ENCODE assay signal across 9 mouse cellular contexts in the genomic region with DNA sequence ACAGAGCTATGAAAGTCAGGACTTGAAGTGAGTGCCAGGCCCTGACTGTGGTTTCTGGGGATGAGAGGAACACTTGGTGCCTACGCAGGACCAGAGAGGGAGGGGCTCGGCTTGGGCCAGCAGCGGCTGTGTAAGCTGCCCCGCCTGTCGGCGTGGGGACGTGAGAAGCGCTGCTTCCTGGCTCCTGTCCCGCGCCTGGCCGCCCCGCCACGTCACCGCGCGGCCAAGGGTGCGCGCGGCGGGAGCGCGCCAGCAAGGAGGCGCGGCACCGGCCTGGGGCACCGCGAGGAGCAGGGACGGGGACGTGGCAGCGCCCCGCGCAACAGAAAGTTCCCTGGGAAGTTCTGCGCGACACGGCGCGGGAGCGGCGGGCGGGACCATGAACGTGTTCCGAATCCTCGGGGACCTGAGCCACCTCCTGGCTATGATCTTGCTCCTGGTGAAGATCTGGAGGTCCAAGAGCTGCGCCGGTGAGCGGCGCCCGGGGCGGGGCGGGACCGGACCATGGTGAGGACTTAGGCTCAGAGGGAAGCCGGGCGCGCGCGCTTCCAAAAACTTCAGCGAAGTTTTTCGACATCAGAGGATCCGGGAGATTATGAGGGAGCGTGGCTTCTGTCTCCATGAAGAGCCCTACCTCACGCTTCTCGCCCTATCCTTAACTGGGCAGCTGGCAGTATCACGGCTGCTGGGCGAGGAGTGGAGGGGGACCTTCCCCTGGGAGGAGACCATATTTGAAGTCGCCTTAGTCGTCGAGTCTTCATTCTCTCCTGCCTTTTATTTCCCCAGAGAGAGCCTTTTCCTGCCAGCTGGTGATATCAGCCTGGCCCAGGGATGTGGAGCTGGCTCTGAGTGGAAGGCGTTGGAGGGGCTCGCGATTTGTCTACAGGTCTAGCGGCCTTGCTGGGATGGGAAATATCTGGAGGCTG. TPM values are rescaled to one million over a fixed set of nuclear protein-coding genes. Genes with fewer than 3 reads are reported as not detected.
DNase-seq lines count a peak whose midpoint lies in the region; ATAC-seq and TF ChIP-seq lines count a peak whose summit lies in the region.
"Had no signal": no experiment of that assay in that cellular context is flagged by ENCODE, and none has a peak within 500 bp of the region (broad histone marks: within the 10 kb centered on the region; RNA-seq: fewer than 3 reads in every experiment).

A gene (plus strand): TSS at position 241 of the 926 bp plus-strand sequence.

- peak; percentile 28 for TF ChIP-seq CTCF in heart, adult 2 months (IDR thresholded peaks at IDR 0.05)

- peak within 1 kb of the TSS; percentile 85 for H3K4me2 ChIP-seq in neural tube, embryonic 15.5 days

- DNase-seq in adrenal gland, adult (ENCODE audit: inconsistent age in 2 of 2, low spot score in 1 of 2) = peak; percentile 87 to 91
- no peak for DNase-seq in adrenal gland, adult 8-10 months
- peak; percentile 78 for DNase-seq in embryo, embryonic 11 days
- DNase-seq in heart, adult 2 months = peak; percentile 89
- DNase-seq in kidney, adult 18-20 months = peak; percentile 63
- DNase-seq in lung, adult 18-20 months = peak; percentile 77 to 88
- DNase-seq in natural killer cell, adult 2 months (ENCODE audit: low spot score in 2 of 2) = no peak

- H3K27ac ChIP-seq in heart, adult 2 months = peak within 1 kb of the TSS; percentile 75
- H3K27ac ChIP-seq in neural tube, embryonic 15.5 days (replicated peaks) = no peak within 1 kb of the TSS

- no peaks in the 10 kb centered on the region for H3K9me3 ChIP-seq in neural tube, embryonic 15.5 days (replicated peaks)

- ATAC-seq in neural tube, embryonic 15.5 days (ENCODE audit: low FRiP score) = no peak

- intact Hi-C loops in heart, adult 2 months (cut with DNase I) = loop anchor here (2.0 kb wide), 1 partner anchor 30 kb away; a partner anchor contains a TSS

- TF ChIP-seq POLR2A in heart, adult 2 months (IDR thresholded peaks at IDR 0.05; ENCODE audit: insufficient read depth, low read depth, low read length) = peak; percentile 50; the same call in 1 of the 2 replicates

- TF ChIP-seq EP300 in heart, adult 2 months (IDR thresholded peaks at IDR 0.05; ENCODE audit: insufficient read depth, low read depth, low read length) = no peak

- H3K4me3 ChIP-seq in heart, adult 2 months = peak within 1 kb of the TSS; percentile 54
- H3K4me3 ChIP-seq in neural tube, embryonic 15.5 days (replicated peaks) = peak within 1 kb of the TSS; percentile 44

- WGBS in heart, adult 2 months = under 1% methylated on average over 71 of the region's 71 CpGs
- WGBS in neural tube, embryonic 15.5 days = under 1% methylated on average over 71 of the region's 71 CpGs

- peaks cover 5% of the 10 kb centered on the region for H3K4me1 ChIP-seq in heart, adult 2 months (ENCODE audit: control insufficient read depth, insufficient read depth, low read length)
- peaks cover 24% of the 10 kb centered on the region for H3K4me1 ChIP-seq in neural tube, embryonic 15.5 days

- no peaks in the 10 kb centered on the region for H3K36me3 ChIP-seq in heart, adult 2 months (ENCODE audit: control insufficient read depth, insufficient read depth, low read length)
- H3K36me3 ChIP-seq in neural tube, embryonic 15.5 days = no peaks in the 10 kb centered on the region

- no peaks in the 10 kb centered on the region; the same call in 1 of the 2 replicates for H3K27me3 ChIP-seq in heart, adult 2 months (ENCODE audit: control insufficient read depth, insufficient read depth, low read length)
- peaks cover 59% of the 10 kb centered on the region for H3K27me3 ChIP-seq in neural tube, embryonic 15.5 days (replicated peaks)

- peak within 1 kb of the TSS; percentile 74 for H3K9ac ChIP-seq in heart, adult 2 months (ENCODE audit: low read depth, low read length)
- peak within 1 kb of the TSS; percentile 46 for H3K9ac ChIP-seq in neural tube, embryonic 15.5 days (replicated peaks)

- H3K79me2 ChIP-seq in heart, adult 2 months (replicated peaks; ENCODE audit: control insufficient read depth, insufficient read depth, low read length) = no peaks in the 10 kb centered on the region

RNA-seq across cellular contexts. Expression of the gene that starts here (rescaled TPM):
- 1 to 10 TPM; 2.1 to 5.3 (median 2.8) TPM for total RNA-seq in adrenal gland, adult 8-10 months (2022)
- 1 to 10 TPM; 4.3 to 4.8 TPM for total RNA-seq in heart, adult 2 months (2021)
- 14.2 and 20.4 TPM in 2 replicates for polyA plus RNA-seq in heart, adult 2 months (2012; rRNA removed)
- polyA plus RNA-seq in neural tube, embryonic 15.5 days (2015; fragmentation: Nextera tagmentation; extraction: Ambion mirVana) = 18.5 and 23.9 TPM in 2 replicates
- total RNA-seq: neutrophil, adult 5-6 weeks had no signal

Comparison
In these comparisons a context has a peak if more than half of its experiments do, and no peak if none do; other contexts are left out.
1. DNase-seq: peak in adrenal gland, adult (2 of 2), embryo, embryonic 11 days (single experiment), heart, adult 2 months (2 of 2), kidney, adult 18-20 months (single experiment) and lung, adult 18-20 months (2 of 2); none in adrenal gland, adult 8-10 months (single experiment) and natural killer cell, adult 2 months (0 of 2).